Mouse (Mus musculus): ENCODE results near the gene Ak5.

DNA sequence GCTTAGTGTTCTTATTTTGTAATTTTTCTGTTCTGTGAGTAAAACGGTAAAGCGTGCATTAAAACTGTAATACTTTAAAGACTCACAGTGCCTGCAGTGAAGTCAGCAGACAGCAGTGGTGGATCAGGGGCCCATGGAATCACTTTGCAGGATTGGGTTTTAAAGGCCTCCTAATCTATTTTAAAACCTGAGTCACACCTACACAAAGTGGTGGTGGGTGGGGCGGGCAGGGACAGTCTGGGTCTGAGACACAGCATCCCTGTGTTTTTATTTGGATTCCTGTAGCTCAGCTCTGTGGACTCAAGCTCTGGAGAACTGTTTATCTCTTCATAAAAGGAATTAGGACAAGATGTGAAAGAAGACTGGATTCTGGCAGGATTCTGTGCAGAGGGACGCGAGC, 125.9 kb downstream of the Ak5 start:
- TF ChIP-seq CTCF (IDR thresholded peaks at IDR 0.05; ENCODE audit: borderline replicate concordance, insufficient read depth, low read depth, low read length) (no peak), POLR2A (IDR thresholded peaks at IDR 0.05; ENCODE audit: borderline replicate concordance, insufficient read depth, low read length) (no peak)
